ENCODE assay signal across 8 mouse cellular contexts in the genomic region with DNA sequence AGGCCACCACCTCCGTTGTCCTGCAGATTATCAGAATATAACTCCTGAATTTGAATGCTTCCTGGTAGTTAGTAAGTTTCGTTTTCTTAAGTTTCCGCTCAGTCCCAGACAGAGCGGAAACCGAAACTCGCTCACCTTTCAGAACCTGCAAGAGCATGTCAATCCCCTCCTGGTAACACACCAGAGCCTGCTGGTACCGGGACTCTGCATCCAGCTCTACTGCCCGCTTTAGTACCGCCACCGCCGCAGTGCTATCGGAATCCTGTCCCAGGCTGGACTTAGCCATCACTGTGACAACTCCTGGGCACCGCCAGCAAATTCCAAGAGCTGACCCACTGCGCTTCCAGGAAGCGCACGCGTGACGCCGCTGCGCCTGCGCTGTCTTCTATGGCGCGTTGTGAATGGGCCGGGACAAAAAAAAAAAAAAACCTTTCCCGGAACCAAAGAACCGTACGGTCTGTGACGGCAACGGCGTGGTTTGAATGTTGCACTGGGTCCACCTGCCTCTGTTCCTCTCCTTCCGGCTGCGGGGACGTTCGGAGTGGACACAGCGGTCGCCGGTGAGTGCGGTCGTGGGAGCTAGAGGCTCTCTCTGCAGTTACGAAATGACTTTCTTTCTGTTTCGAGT. TPM values are rescaled to one million over a fixed set of nuclear protein-coding genes. Genes with fewer than 3 reads are reported as not detected.
DNase-seq lines count a peak whose midpoint lies in the region; ATAC-seq and TF ChIP-seq lines count a peak whose summit lies in the region.

A gene (minus strand): TSS at position 387 of the 628 bp plus-strand sequence.
A gene (plus strand): TSS at position 453 of the 628 bp plus-strand sequence.

- TF ChIP-seq POLR2A in bone marrow macrophage, adult 2 months (IDR thresholded peaks at IDR 0.05; ENCODE audit: borderline replicate concordance, low read depth, low read length) = no peak
- TF ChIP-seq POLR2A in embryonic fibroblast, embryonic 13.5 days (IDR thresholded peaks at IDR 0.05; ENCODE audit: low read depth, low read length) = peak; percentile 79

- H3K4me1 ChIP-seq in bone marrow macrophage, adult 2 months (ENCODE audit: control insufficient read depth, insufficient read depth, low read length) = peaks cover 24% of the 10 kb centered on the region
- peaks cover 12% of the 10 kb centered on the region for H3K4me1 ChIP-seq in embryonic fibroblast, embryonic 13.5 days (ENCODE audit: control insufficient read depth, insufficient read depth, low read length)
- peaks cover 11% of the 10 kb centered on the region for H3K4me1 ChIP-seq in kidney, embryonic 14.5 days (ENCODE audit: control insufficient read depth, insufficient read depth, low read length)
- H3K4me1 ChIP-seq in limb, embryonic 15.5 days = peaks cover 15% of the 10 kb centered on the region

- H3K9ac ChIP-seq in kidney, embryonic 14.5 days (ENCODE audit: low read depth, low read length) = peak within 1 kb of the TSS; percentile 69
- peak within 1 kb of the TSS; percentile 58 for H3K9ac ChIP-seq in limb, embryonic 15.5 days

- WGBS in kidney, embryonic 14.5 days = under 1% methylated on average over 41 of the region's 41 CpGs
- WGBS in limb, embryonic 15.5 days = under 1% methylated on average over 41 of the region's 41 CpGs

- H3K9me3 ChIP-seq in kidney, embryonic 14.5 days (ENCODE audit: control insufficient read depth, low read length) = no peaks in the 10 kb centered on the region
- no peaks in the 10 kb centered on the region for H3K9me3 ChIP-seq in limb, embryonic 15.5 days

- H3K27me3 ChIP-seq in kidney, embryonic 14.5 days (ENCODE audit: control insufficient read depth, insufficient read depth, low read length) = no peaks in the 10 kb centered on the region
- no peaks in the 10 kb centered on the region for H3K27me3 ChIP-seq in limb, embryonic 15.5 days

- no peak for TF ChIP-seq CTCF in bone marrow macrophage, adult 2 months (IDR thresholded peaks at IDR 0.05; ENCODE audit: low read depth, low read length)
- no peak for TF ChIP-seq CTCF in embryonic fibroblast, embryonic 13.5 days (IDR thresholded peaks at IDR 0.05; ENCODE audit: borderline replicate concordance, insufficient read depth, low read length)

- ATAC-seq in kidney, embryonic 14.5 days (ENCODE audit: low FRiP score, low TSS enrichment) = peak; percentile 91
- peak; percentile 84 for ATAC-seq in limb, embryonic 15.5 days (ENCODE audit: insufficient number of reproducible peaks, low FRiP score, low TSS enrichment, low read depth)

- peak within 1 kb of the TSS; percentile 87 for H3K4me2 ChIP-seq in kidney, embryonic 14.5 days (replicated peaks; ENCODE audit: low read depth, low read length)
- peak within 1 kb of the TSS; percentile 69 for H3K4me2 ChIP-seq in limb, embryonic 15.5 days

- peak; percentile 96 for DNase-seq in A20 (ENCODE audit: low read depth, low spot score)
- peak; percentile 89 to 91 for DNase-seq in heart, adult 9 months (ENCODE audit: low spot score in 2 of 2)
- peak; percentile 66 to 79 for DNase-seq in monocyte, adult 2 months (ENCODE audit: low read depth in 1 of 2, low spot score in 2 of 2)
- peak; percentile 79 to 84 for DNase-seq in spleen, postnatal 36 days (ENCODE audit: low spot score in 2 of 2)

- H3K27ac ChIP-seq in bone marrow macrophage, adult 2 months (ENCODE audit: insufficient read depth, low read depth, low read length) = peak within 1 kb of the TSS; percentile 68
- peak within 1 kb of the TSS; percentile 68 for H3K27ac ChIP-seq in embryonic fibroblast, embryonic 13.5 days (ENCODE audit: insufficient read depth, low read length)
- peak within 1 kb of the TSS; percentile 63; the same call in 1 of the 2 replicates for H3K27ac ChIP-seq in kidney, embryonic 14.5 days (ENCODE audit: low read depth, low read length)
- H3K27ac ChIP-seq in limb, embryonic 15.5 days = peak within 1 kb of the TSS; percentile 89

- peaks cover 12% of the 10 kb centered on the region for H3K36me3 ChIP-seq in kidney, embryonic 14.5 days (ENCODE audit: control insufficient read depth, insufficient read depth, low read length)
- H3K36me3 ChIP-seq in limb, embryonic 15.5 days = peaks cover 20% of the 10 kb centered on the region

- H3K4me3 ChIP-seq in bone marrow macrophage, adult 2 months (ENCODE audit: insufficient read depth, low read length) = peak within 1 kb of the TSS; percentile 87
- H3K4me3 ChIP-seq in embryonic fibroblast, embryonic 13.5 days (ENCODE audit: insufficient read depth, low read length) = peak within 1 kb of the TSS; percentile 85
- H3K4me3 ChIP-seq in kidney, embryonic 14.5 days (ENCODE audit: low read length) = peak within 1 kb of the TSS; percentile 68
- peak within 1 kb of the TSS; percentile 71 for H3K4me3 ChIP-seq in limb, embryonic 15.5 days

RNA-seq across cellular contexts. Expression of the first gene that starts in this region (rescaled TPM):
- 29.7 and 33.5 TPM in 2 replicates for polyA plus RNA-seq in bone marrow macrophage, adult 2 months (2012; ENCODE audit: insufficient read depth, insufficient read length, missing spikeins)
- 28.4 and 29.2 TPM in 2 replicates for polyA plus RNA-seq in embryonic fibroblast, embryonic 13.5 days (2011; ENCODE audit: insufficient read length, low read depth, missing spikeins)
- polyA plus RNA-seq in kidney, embryonic 14.5 days (2014; fragmentation: Nextera tagmentation; extraction: Ambion mirVana) = 27.6 and 36.0 TPM in 2 replicates
- polyA plus RNA-seq in limb, embryonic 15.5 days (2015; fragmentation: Nextera tagmentation; extraction: Ambion mirVana) = 25.0 and 27.8 TPM in 2 replicates

RNA-seq across cellular contexts. Expression of the second gene that starts in this region (rescaled TPM):
- polyA plus RNA-seq in bone marrow macrophage, adult 2 months (2012; ENCODE audit: insufficient read depth, insufficient read length, missing spikeins) = 109 and 123 TPM in 2 replicates
- polyA plus RNA-seq in embryonic fibroblast, embryonic 13.5 days (2011; ENCODE audit: insufficient read length, low read depth, missing spikeins) = 158 and 204 TPM in 2 replicates
- 269 and 340 TPM in 2 replicates for polyA plus RNA-seq in kidney, embryonic 14.5 days (2014; fragmentation: Nextera tagmentation; extraction: Ambion mirVana)
- polyA plus RNA-seq in limb, embryonic 15.5 days (2015; fragmentation: Nextera tagmentation; extraction: Ambion mirVana) = 210 and 215 TPM in 2 replicates

Comparison
In these comparisons a context has a peak if more than half of its experiments do, and no peak if none do; other contexts are left out.
1. Peak in every context shown above with its lines: DNase-seq, ATAC-seq, H3K4me3 ChIP-seq and H3K27ac ChIP-seq.